Mouse (Mus musculus) forebrain, embryonic 14.5 days (tissue): Measurements from ENCODE around the gene Cnn1. TPM values are rescaled to one million over a fixed set of nuclear protein-coding genes. Genes with fewer than 3 reads are reported as not detected.
A peak's percentile ranks its signal among the peaks of the same experiment; 100 is the strongest.

ENCODE experiments used
- ATAC-seq: fragments of 200-750 bp; cut with Nextera tagmentation; 2 replicates; pipeline ENCODE4 v1.8.0; 2017; ENCODE audit warnings: mild to moderate bottlenecking, moderate library complexity
- DNase-seq: peaks from one replicate; pipeline ENCODE4 v3.0.0-alpha.2; 2015; ENCODE audit warnings: low spot score
- H3K27ac ChIP-seq: fragments of 300-500 bp; sonication (generic); 2 replicates; pipeline ENCODE4 v1.5.1; 2014; ENCODE audit warnings: low read depth, mild to moderate bottlenecking, control low read depth, low read length, moderate library complexity
- H3K27me3 ChIP-seq: fragments of 300-500 bp; sonication (generic); replicated peaks from 2 replicates; pipeline ENCODE4 v1.6.1; 2014; ENCODE audit warnings: low read length, control low read depth, mixed read lengths; ENCODE audit not compliant: control insufficient read depth, insufficient read depth
- H3K36me3 ChIP-seq: fragments of 300-500 bp; sonication (generic); 2 replicates; pipeline ENCODE4 v1.6.1; 2014; ENCODE audit warnings: low read length, control low read depth; ENCODE audit not compliant: control insufficient read depth, insufficient read depth
- H3K4me1 ChIP-seq: fragments of 300-500 bp; sonication (generic); 2 replicates; pipeline ENCODE4 v1.6.1; 2014; ENCODE audit warnings: antibody characterized with exemption, low read length, control low read depth; ENCODE audit not compliant: control insufficient read depth, insufficient read depth
- H3K4me2 ChIP-seq: fragments of 300-500 bp; sonication (generic); 2 replicates; pipeline ENCODE4 v1.6.1; 2014; ENCODE audit warnings: mild to moderate bottlenecking, control low read depth, low read length
- H3K4me3 ChIP-seq: fragments of 300-500 bp; sonication (generic); 2 replicates; pipeline ENCODE4 v1.5.1; 2014; ENCODE audit warnings: low read depth, low read length, control low read depth
- H3K9ac ChIP-seq: fragments of 300-500 bp; sonication (generic); 2 replicates; pipeline ENCODE4 v1.6.1; 2014; ENCODE audit warnings: mild to moderate bottlenecking, low read length, control low read depth, moderate library complexity
- H3K9me3 ChIP-seq: fragments of 300-500 bp; sonication (generic); replicated peaks from 2 replicates; pipeline ENCODE4 v1.6.1; 2016; ENCODE audit warnings: low read length, control low read depth, mixed read lengths; ENCODE audit not compliant: control insufficient read depth
- WGBS: fragments of 180-500 bp; shearing (Covaris S2); extraction: QIAGEN DNeasy Blood & Tissue Kit; methylation state at CpG from one replicate; pipeline ENCODE4 v1.1.7; 2014; 5-methylcytosine and 5-hydroxymethylcytosine counted together
- polyA plus RNA-seq: library from polyadenylated mRNA; unstranded; fragments of >200 nt; fragmentation: Nextera tagmentation; extraction: Ambion mirVana; gene quantifications from 2 replicates; pipeline ENCODE4 v1.2.1, GENCODE M21; 2014

Gene Cnn1
- polyA plus RNA-seq, 1 experiment from 2014 or later, result 0.19 TPM

GRCm38 (mm10) chr9:22055713-22056112 is 43.3 kb upstream of the Cnn1 start:
- Histone ChIP-seq H3K4me2 (no peak overlapping the region), H3K9ac (no peak overlapping the region), H3K27me3 (no peaks in the 10 kb centered on the region), H3K9me3 (no peaks in the 10 kb centered on the region), H3K4me1 (peaks cover 5% of the 10 kb centered on the region), H3K4me3 (no peak overlapping the region), H3K27ac (no peak overlapping the region), H3K36me3 (peaks cover 37% of the 10 kb centered on the region)
- 47% methylated on average over 29 of the region's 29 CpGs for WGBS
- no peak for DNase-seq
- no peak for ATAC-seq

GRCm38 (mm10) chr9:22056303-22056910 is 42.6 kb upstream of the Cnn1 start:
- Histone ChIP-seq H3K27ac (no peak overlapping the region), H3K4me1 (peaks cover 5% of the 10 kb centered on the region), H3K9ac (no peak overlapping the region), H3K27me3 (no peaks in the 10 kb centered on the region), H3K36me3 (peaks cover 44% of the 10 kb centered on the region), H3K4me2 (no peak overlapping the region), H3K4me3 (no peak overlapping the region), H3K9me3 (no peaks in the 10 kb centered on the region)
- WGBS, result 80% methylated on average over 9 of the region's 9 CpGs
- DNase-seq (no peak), ATAC-seq (no peak)

GRCm38 (mm10) chr9:22057031-22057517 is 41.9 kb upstream of the Cnn1 start:
- no peak overlapping the region for H3K4me2 ChIP-seq
- no peak overlapping the region for H3K4me3 ChIP-seq
- no peak overlapping the region for H3K9ac ChIP-seq
- H3K4me1 ChIP-seq, result peaks cover 5% of the 10 kb centered on the region
- 94% methylated on average over 9 of the region's 9 CpGs for WGBS
- H3K9me3 ChIP-seq, result no peaks in the 10 kb centered on the region
- peaks cover 51% of the 10 kb centered on the region for H3K36me3 ChIP-seq
- H3K27ac ChIP-seq, result no peak overlapping the region
- DNase-seq (no peak), ATAC-seq (no peak)
- no peaks in the 10 kb centered on the region for H3K27me3 ChIP-seq

GRCm38 (mm10) chr9:22058011-22058424 is 41.0 kb upstream of the Cnn1 start:
- no peak for DNase-seq

GRCm38 (mm10) chr9:22061339-22061738 is 37.7 kb upstream of the Cnn1 start:
- Histone ChIP-seq H3K4me2 (no peak overlapping the region), H3K27me3 (no peaks in the 10 kb centered on the region), H3K27ac (no peak overlapping the region), H3K4me1 (no peaks in the 10 kb centered on the region), H3K4me3 (no peak overlapping the region), H3K9ac (no peak overlapping the region), H3K36me3 (peaks cover 85% of the 10 kb centered on the region), H3K9me3 (no peaks in the 10 kb centered on the region)
- ATAC-seq, result no peak
- 84% methylated on average over 2 of the region's 2 CpGs for WGBS
- DNase-seq, result no peak

More at GRCm38 (mm10) chr9:22058011-22058424, 41.0 kb upstream of the Cnn1 start:
- Histone ChIP-seq H3K36me3 (peaks cover 60% of the 10 kb centered on the region), H3K9ac (no peak overlapping the region), H3K9me3 (no peaks in the 10 kb centered on the region), H3K27me3 (no peaks in the 10 kb centered on the region), H3K27ac (no peak overlapping the region), H3K4me1 (0 out of 2 replicates have a peak, but pooled peaks cover 2% of the 10 kb centered on the region), H3K4me2 (no peak overlapping the region), H3K4me3 (no peak overlapping the region)
- ATAC-seq, result no peak
- WGBS, result 92% methylated on average over 9 of the region's 9 CpGs

GRCm38 (mm10) chr9:22064341-22064740 is 34.7 kb upstream of the Cnn1 start:
- H3K36me3 ChIP-seq, result peaks cover 77% of the 10 kb centered on the region
- no peak overlapping the region for H3K4me2 ChIP-seq
- H3K27ac ChIP-seq, result no peak overlapping the region
- H3K4me1 ChIP-seq, result no peaks in the 10 kb centered on the region
- ATAC-seq (peak; percentile 65; the same call in 1 of the 2 replicates), DNase-seq (peak; percentile 66)
- no peaks in the 10 kb centered on the region for H3K9me3 ChIP-seq
- WGBS, result 91% methylated on average over 3 of the region's 3 CpGs
- no peak overlapping the region for H3K9ac ChIP-seq
- no peaks in the 10 kb centered on the region for H3K27me3 ChIP-seq
- no peak overlapping the region for H3K4me3 ChIP-seq

GRCm38 (mm10) chr9:22065642-22066041 is 33.4 kb upstream of the Cnn1 start:
- Histone ChIP-seq H3K36me3 (peaks cover 72% of the 10 kb centered on the region), H3K9me3 (no peaks in the 10 kb centered on the region), H3K27ac (no peak overlapping the region), H3K27me3 (no peaks in the 10 kb centered on the region), H3K4me1 (peaks cover 6% of the 10 kb centered on the region), H3K4me3 (no peak overlapping the region), H3K9ac (no peak overlapping the region), H3K4me2 (no peak overlapping the region)
- DNase-seq (no peak), ATAC-seq (no peak)
- 99% methylated on average over 11 of the region's 11 CpGs for WGBS

GRCm38 (mm10) chr9:22066433-22066832 is 32.6 kb upstream of the Cnn1 start:
- no peak overlapping the region for H3K27ac ChIP-seq
- H3K9ac ChIP-seq, result no peak overlapping the region
- ATAC-seq, result no peak
- no peak overlapping the region for H3K4me3 ChIP-seq
- H3K4me2 ChIP-seq, result no peak overlapping the region
- DNase-seq, result peak; percentile 42
- H3K4me1 ChIP-seq, result peaks cover 6% of the 10 kb centered on the region
- WGBS, result 69% methylated on average over 3 of the region's 3 CpGs
- H3K36me3 ChIP-seq, result peaks cover 64% of the 10 kb centered on the region
- H3K27me3 ChIP-seq, result no peaks in the 10 kb centered on the region
- H3K9me3 ChIP-seq, result no peaks in the 10 kb centered on the region

GRCm38 (mm10) chr9:22067195-22067594 is 31.8 kb upstream of the Cnn1 start:
- ATAC-seq, result no peak
- Histone ChIP-seq H3K9ac (no peak overlapping the region), H3K27ac (no peak overlapping the region), H3K4me1 (peaks cover 6% of the 10 kb centered on the region), H3K4me3 (no peak overlapping the region), H3K27me3 (no peaks in the 10 kb centered on the region), H3K9me3 (no peaks in the 10 kb centered on the region), H3K36me3 (peaks cover 57% of the 10 kb centered on the region), H3K4me2 (no peak overlapping the region)
- WGBS, result 84% methylated on average over 5 of the region's 5 CpGs
- no peak for DNase-seq
